Mouse (Mus musculus): ENCODE measurements around the gene Gm11758. TPM values are rescaled to one million over a fixed set of nuclear protein-coding genes. Genes with fewer than 3 reads are reported as not detected.
"Not testable (repeated sequence)": the region's sequence is repeated elsewhere in the genome, so short reads cannot be mapped to it uniquely, and the experiment has no call there.

Gm11758 gene
- polyA plus RNA-seq (2012; rRNA removed), result not detected in 2 replicates

DNA sequence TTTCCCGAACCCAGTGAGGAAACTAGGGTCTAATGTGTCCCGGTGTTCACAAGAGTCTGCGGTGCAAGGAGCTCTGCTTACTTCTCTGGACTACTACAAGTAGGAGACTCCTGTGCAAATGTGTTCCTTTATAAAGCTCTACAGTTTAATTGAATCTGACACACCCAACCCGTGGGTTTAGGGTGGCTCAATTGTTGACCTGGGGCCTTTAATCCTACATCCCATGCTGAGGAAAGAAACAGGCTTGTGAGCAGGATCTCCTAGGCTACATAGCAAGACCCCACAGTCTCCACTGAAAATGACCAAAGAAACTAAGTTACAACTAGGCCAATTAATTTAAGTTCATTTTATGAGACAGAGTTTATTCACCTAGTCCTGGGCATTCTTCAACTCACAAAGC is at the start of gene Gm11758:
Gene Gm11758 (minus strand): TSS at position 101 of the 400 bp plus-strand sequence.
- H3K4me1 ChIP-seq (ENCODE audit: control insufficient read depth, insufficient read depth, low read length); DNase-seq: not testable (repeated sequence)
- no CpG with 5 or more reads among the region's 4 CpGs for WGBS

DNA sequence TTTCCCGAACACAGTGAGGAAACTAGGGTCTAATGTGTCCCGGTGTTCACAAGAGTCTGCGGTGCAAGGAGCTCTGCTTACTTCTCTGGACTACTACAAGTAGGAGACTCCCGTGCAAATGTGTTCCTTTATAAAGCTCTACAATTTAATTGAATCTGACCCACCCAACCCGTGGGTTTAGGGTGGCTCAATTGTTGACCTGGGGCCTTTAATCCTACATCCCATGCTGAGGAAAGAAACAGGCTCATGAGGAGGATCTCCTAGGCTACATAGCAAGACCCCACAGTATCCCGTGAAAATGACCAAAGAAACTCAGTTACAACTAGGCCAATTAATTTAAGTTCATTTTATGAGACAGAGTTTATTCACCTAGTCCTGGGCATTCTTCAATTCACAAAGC is 44.6 kb upstream of the Gm11758 start, which contains the start of gene Gm11756:
Gene Gm11756 (minus strand): TSS at position 101 of the 400 bp plus-strand sequence.
- 85% methylated on average over 6 of the region's 6 CpGs for WGBS
- not testable (repeated sequence) for H3K4me1 ChIP-seq (ENCODE audit: control insufficient read depth, insufficient read depth, low read length); DNase-seq; H3K4me3 ChIP-seq (replicated peaks; ENCODE audit: extremely low read depth, low read depth, low read length)

More for the DNA sequence above, at the start of gene Gm11758:
- H3K4me3 ChIP-seq (replicated peaks; ENCODE audit: extremely low read depth, low read depth, low read length), result not testable (repeated sequence)

DNA sequence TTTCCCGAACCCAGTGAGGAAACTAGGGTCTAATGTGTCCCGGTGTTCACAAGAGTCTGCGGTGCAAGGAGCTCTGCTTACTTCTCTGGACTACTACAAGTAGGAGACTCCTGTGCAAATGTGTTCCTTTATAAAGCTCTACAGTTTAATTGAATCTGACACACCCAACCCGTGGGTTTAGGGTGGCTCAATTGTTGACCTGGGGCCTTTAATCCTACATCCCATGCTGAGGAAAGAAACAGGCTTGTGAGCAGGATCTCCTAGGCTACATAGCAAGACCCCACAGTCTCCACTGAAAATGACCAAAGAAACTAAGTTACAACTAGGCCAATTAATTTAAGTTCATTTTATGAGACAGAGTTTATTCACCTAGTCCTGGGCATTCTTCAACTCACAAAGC is 29.8 kb upstream of the Gm11758 start, which contains the start of gene Gm13871:
Gene Gm13871 (minus strand): TSS at position 101 of the 400 bp plus-strand sequence.
- not testable (repeated sequence) for H3K4me3 ChIP-seq (replicated peaks; ENCODE audit: extremely low read depth, low read depth, low read length); DNase-seq; H3K4me1 ChIP-seq (ENCODE audit: control insufficient read depth, insufficient read depth, low read length)
- WGBS, result no CpG with 5 or more reads among the region's 4 CpGs

DNA sequence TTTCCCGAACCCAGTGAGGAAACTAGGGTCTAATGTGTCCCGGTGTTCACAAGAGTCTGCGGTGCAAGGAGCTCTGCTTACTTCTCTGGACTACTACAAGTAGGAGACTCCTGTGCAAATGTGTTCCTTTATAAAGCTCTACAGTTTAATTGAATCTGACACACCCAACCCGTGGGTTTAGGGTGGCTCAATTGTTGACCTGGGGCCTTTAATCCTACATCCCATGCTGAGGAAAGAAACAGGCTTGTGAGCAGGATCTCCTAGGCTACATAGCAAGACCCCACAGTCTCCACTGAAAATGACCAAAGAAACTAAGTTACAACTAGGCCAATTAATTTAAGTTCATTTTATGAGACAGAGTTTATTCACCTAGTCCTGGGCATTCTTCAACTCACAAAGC is 14.9 kb upstream of the Gm11758 start, which contains the start of gene Gm11757:
Gene Gm11757 (minus strand): TSS at position 101 of the 400 bp plus-strand sequence.
- no CpG with 5 or more reads among the region's 4 CpGs for WGBS
- H3K4me3 ChIP-seq (replicated peaks; ENCODE audit: extremely low read depth, low read depth, low read length); H3K4me1 ChIP-seq (ENCODE audit: control insufficient read depth, insufficient read depth, low read length); DNase-seq: not testable (repeated sequence)

DNA sequence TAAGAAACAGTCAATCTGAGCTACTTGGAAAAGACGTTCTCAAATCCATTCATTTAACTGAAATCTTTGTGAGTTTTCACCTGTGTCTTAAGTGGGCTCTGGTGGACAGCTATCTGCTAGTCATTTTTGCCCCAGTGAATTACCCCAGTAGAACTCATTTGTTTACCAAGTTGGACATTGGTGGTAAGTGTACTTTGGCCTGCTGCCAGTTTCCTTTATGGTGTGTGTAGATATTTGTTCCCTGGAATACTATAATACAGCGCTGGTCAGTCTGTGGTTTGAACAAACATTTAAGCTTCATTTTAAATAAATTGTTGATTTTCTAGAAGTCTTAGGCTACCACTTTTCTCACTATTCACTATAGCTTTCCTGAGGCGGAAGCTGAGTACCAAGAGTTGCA is 49.5 kb downstream of the Gm11758 start:
- Histone ChIP-seq H3K4me3 (replicated peaks; ENCODE audit: extremely low read depth, low read depth, low read length) (no peak overlapping the region), H3K4me1 (ENCODE audit: control insufficient read depth, insufficient read depth, low read length) (no peaks in the 10 kb centered on the region)
- TF ChIP-seq POLR2A (IDR thresholded peaks at IDR 0.05; ENCODE audit: borderline replicate concordance, extremely low read depth, low read depth, low read length), result no peak
- no peak for TF ChIP-seq CTCF (IDR thresholded peaks at IDR 0.05; ENCODE audit: insufficient read depth, low read length)
- DNase-seq, result no peak
- 53% methylated on average over 3 of the region's 3 CpGs for WGBS

Other genes with a start within 250 kb of the Gm11758 start
- gene Gm11236, start 238.1 kb downstream of the Gm11758 start, polyA plus RNA-seq (2012; rRNA removed), result not detected in 2 replicates
- gene Gm11239, start 207.9 kb downstream of the Gm11758 start, polyA plus RNA-seq (2012; rRNA removed), result not detected in 2 replicates
- gene Gm428, start 192.8 kb downstream of the Gm11758 start, polyA plus RNA-seq (2012; rRNA removed), result not detected in 2 replicates
- 4.5 and 4.9 TPM in 2 replicates for gene Rasef, start 85.3 kb downstream of the Gm11758 start, polyA plus RNA-seq (2012; rRNA removed)
- gene Gm11757, start 14.8 kb upstream of the Gm11758 start, polyA plus RNA-seq (2012; rRNA removed), result not detected in 2 replicates
- not detected in 2 replicates for gene Gm13871, start 29.7 kb upstream of the Gm11758 start, polyA plus RNA-seq (2012; rRNA removed)
- gene Gm11756, start 44.5 kb upstream of the Gm11758 start, polyA plus RNA-seq (2012; rRNA removed), result not detected in 2 replicates
- gene 2310002L09Rik, start 74.6 kb upstream of the Gm11758 start, polyA plus RNA-seq (2012; rRNA removed), result 1.3 TPM in 1 of 2 replicates, not detected in the other
- 0.06 and 0.08 TPM in 2 replicates for gene Frmd3, start 137.2 kb upstream of the Gm11758 start, polyA plus RNA-seq (2012; rRNA removed)